Mouse (Mus musculus) hindbrain, embryonic 12.5 days (tissue): ENCODE data around the gene Clint1. TPM values are rescaled to one million over a fixed set of nuclear protein-coding genes. Genes with fewer than 3 reads are reported as not detected.
A peak's percentile ranks its signal among the peaks of the same experiment; 100 is the strongest.
"Not testable (repeated sequence)": the region's sequence is repeated elsewhere in the genome, so short reads cannot be mapped to it uniquely, and the experiment has no call there.

Source experiments
- ATAC-seq: fragments of 200-750 bp; cut with Nextera tagmentation; 2 replicates; pipeline ENCODE4 v1.8.0; 2017; ENCODE audit warnings: moderate TSS enrichment; ENCODE audit not compliant: low FRiP score
- H3K27ac ChIP-seq: fragments of 300-500 bp; sonication (generic); 2 replicates; pipeline ENCODE4 v1.5.1; 2016; ENCODE audit warnings: mild to moderate bottlenecking
- H3K27me3 ChIP-seq: fragments of 300-500 bp; sonication (generic); 2 replicates; pipeline ENCODE4 v1.6.1; 2016; ENCODE audit warnings: mild to moderate bottlenecking
- H3K36me3 ChIP-seq: fragments of 300-500 bp; sonication (generic); 2 replicates; pipeline ENCODE4 v1.6.1; 2016; ENCODE audit warnings: mild to moderate bottlenecking
- H3K4me1 ChIP-seq: fragments of 300-500 bp; sonication (generic); 2 replicates; pipeline ENCODE4 v1.6.1; 2016
- H3K4me2 ChIP-seq: fragments of 300-500 bp; sonication (generic); replicated peaks from 2 replicates; pipeline ENCODE4 v1.6.1; 2016; ENCODE audit warnings: mild to moderate bottlenecking
- H3K4me3 ChIP-seq: fragments of 300-500 bp; sonication (generic); 2 replicates; pipeline ENCODE4 v1.5.1; 2016; ENCODE audit warnings: mild to moderate bottlenecking
- H3K9ac ChIP-seq: fragments of 300-500 bp; sonication (generic); 2 replicates; pipeline ENCODE4 v1.6.1; 2016; ENCODE audit warnings: mild to moderate bottlenecking, moderate library complexity
- H3K9me3 ChIP-seq: fragments of 300-500 bp; sonication (generic); replicated peaks from 2 replicates; pipeline ENCODE4 v1.6.1; 2016; ENCODE audit warnings: mild to moderate bottlenecking
- WGBS: fragments of 180-500 bp; shearing (Covaris S2); methylation state at CpG from one replicate; pipeline ENCODE4 v1.1.7; 2016; 5-methylcytosine and 5-hydroxymethylcytosine counted together
- polyA plus RNA-seq: library from polyadenylated mRNA; unstranded; fragments of >200 nt; fragmentation: Nextera tagmentation; extraction: Ambion mirVana; gene quantifications from 2 replicates; pipeline ENCODE4 v1.2.1, GENCODE M21; 2016

The Clint1 gene
- polyA plus RNA-seq, 1 experiment from 2014 or later: 82.3 TPM

GRCm38 (mm10) chr11:45873666-45874065 is 21.8 kb downstream of the Clint1 start:
- Histone ChIP-seq H3K36me3 (no peaks in the 10 kb centered on the region), H3K27me3 (no peaks in the 10 kb centered on the region)
- 88% methylated on average over 1 of the region's 1 CpGs for WGBS

GRCm38 (mm10) chr11:45874251-45874650 is 22.4 kb downstream of the Clint1 start:
- no peaks in the 10 kb centered on the region for H3K9me3 ChIP-seq
- 97% methylated on average over 6 of the region's 6 CpGs for WGBS
- no peak overlapping the region for H3K4me2 ChIP-seq
- H3K27ac ChIP-seq: no peak overlapping the region
- H3K4me3 ChIP-seq: no peak overlapping the region
- H3K4me1 ChIP-seq: peaks cover under 1% of the 10 kb centered on the region; the same call in 1 of the 2 replicates
- no peak for ATAC-seq
- H3K9ac ChIP-seq: no peak overlapping the region
- H3K27me3 ChIP-seq: no peaks in the 10 kb centered on the region
- no peaks in the 10 kb centered on the region for H3K36me3 ChIP-seq

More at GRCm38 (mm10) chr11:45873666-45874065, 21.8 kb downstream of the Clint1 start:
- Histone ChIP-seq H3K9me3 (no peaks in the 10 kb centered on the region), H3K4me3 (no peak overlapping the region), H3K4me1 (no peaks in the 10 kb centered on the region; the same call in 1 of the 2 replicates), H3K27ac (no peak overlapping the region), H3K9ac (no peak overlapping the region), H3K4me2 (no peak overlapping the region)
- ATAC-seq: no peak

- Histone ChIP-seq H3K4me1 (peaks cover 9% of the 10 kb centered on the region), H3K4me3 (no peak overlapping the region), H3K9ac (no peak overlapping the region), H3K27me3 (no peaks in the 10 kb centered on the region), H3K27ac (no peak overlapping the region), H3K36me3 (no peaks in the 10 kb centered on the region), H3K9me3 (no peaks in the 10 kb centered on the region), H3K4me2 (no peak overlapping the region)
- WGBS: 96% methylated on average over 7 of the region's 7 CpGs
- ATAC-seq: no peak
These were observed 23.6 kb downstream of the Clint1 start for GRCm38 (mm10) chr11:45875351-45875935.

GRCm38 (mm10) chr11:45876036-45876435 is 24.2 kb downstream of the Clint1 start:
- H3K27me3 ChIP-seq: no peaks in the 10 kb centered on the region
- WGBS: 89% methylated on average over 2 of the region's 2 CpGs
- ATAC-seq: no peak
- H3K4me1 ChIP-seq: peaks cover 14% of the 10 kb centered on the region
- H3K4me3 ChIP-seq: no peak overlapping the region
- H3K9ac ChIP-seq: no peak overlapping the region
- no peaks in the 10 kb centered on the region for H3K9me3 ChIP-seq
- no peaks in the 10 kb centered on the region for H3K36me3 ChIP-seq
- no peak overlapping the region for H3K27ac ChIP-seq
- H3K4me2 ChIP-seq: no peak overlapping the region

GRCm38 (mm10) chr11:45879366-45879765 is 27.5 kb downstream of the Clint1 start:
- WGBS: 72% methylated on average over 4 of the region's 4 CpGs
- H3K27me3 ChIP-seq, H3K27ac ChIP-seq, H3K36me3 ChIP-seq, H3K9ac ChIP-seq, ATAC-seq, H3K9me3 ChIP-seq, H3K4me2 ChIP-seq, H3K4me3 ChIP-seq: not testable (repeated sequence)
- peaks cover 22% of the 10 kb centered on the region for H3K4me1 ChIP-seq

- peak overlapping the region; percentile 57 for H3K27ac ChIP-seq
These were observed 29.3 kb downstream of the Clint1 start for GRCm38 (mm10) chr11:45881026-45881682.

GRCm38 (mm10) chr11:45881683-45882068 is 29.8 kb downstream of the Clint1 start:
- no peaks in the 10 kb centered on the region for H3K27me3 ChIP-seq
- ATAC-seq: peak; percentile 71
- peaks cover 23% of the 10 kb centered on the region for H3K4me1 ChIP-seq
- no peak overlapping the region for H3K4me3 ChIP-seq
- WGBS: 46% methylated on average over 5 of the region's 5 CpGs
- no peak overlapping the region for H3K4me2 ChIP-seq
- H3K36me3 ChIP-seq: peaks cover 5% of the 10 kb centered on the region; the same call in 1 of the 2 replicates
- H3K27ac ChIP-seq: peak overlapping the region; percentile 57
- H3K9me3 ChIP-seq: no peaks in the 10 kb centered on the region
- H3K9ac ChIP-seq: no peak overlapping the region

More at GRCm38 (mm10) chr11:45881026-45881682, 29.3 kb downstream of the Clint1 start:
- Histone ChIP-seq H3K4me3 (no peak overlapping the region), H3K36me3 (peaks cover 5% of the 10 kb centered on the region; the same call in 1 of the 2 replicates), H3K9ac (no peak overlapping the region), H3K9me3 (no peaks in the 10 kb centered on the region), H3K27me3 (no peaks in the 10 kb centered on the region), H3K4me2 (no peak overlapping the region), H3K4me1 (peaks cover 22% of the 10 kb centered on the region)
- WGBS: 59% methylated on average over 6 of the region's 6 CpGs
- ATAC-seq: 0 out of 2 replicates have a peak, but pooled peaks have one; percentile 24

GRCm38 (mm10) chr11:45883270-45883931 is 31.6 kb downstream of the Clint1 start:
- 65% methylated on average over 8 of the region's 8 CpGs for WGBS
- ATAC-seq: no peak
- no peak overlapping the region for H3K27ac ChIP-seq
- no peaks in the 10 kb centered on the region for H3K27me3 ChIP-seq
- peaks cover 25% of the 10 kb centered on the region for H3K4me1 ChIP-seq
- H3K4me2 ChIP-seq: no peak overlapping the region
- peaks cover 11% of the 10 kb centered on the region for H3K36me3 ChIP-seq
- H3K9ac ChIP-seq: no peak overlapping the region
- H3K4me3 ChIP-seq: no peak overlapping the region
- H3K9me3 ChIP-seq: no peaks in the 10 kb centered on the region

- peaks cover 18% of the 10 kb centered on the region for H3K36me3 ChIP-seq
- H3K4me2 ChIP-seq: no peak overlapping the region
- H3K4me1 ChIP-seq: peaks cover 25% of the 10 kb centered on the region
- H3K27me3 ChIP-seq: no peaks in the 10 kb centered on the region
- ATAC-seq: no peak
- H3K9me3 ChIP-seq: no peaks in the 10 kb centered on the region
- H3K27ac ChIP-seq: no peak overlapping the region
- H3K4me3 ChIP-seq: no peak overlapping the region
- no peak overlapping the region for H3K9ac ChIP-seq
- 68% methylated on average over 4 of the region's 4 CpGs for WGBS
These were observed 32.2 kb downstream of the Clint1 start for GRCm38 (mm10) chr11:45884029-45884428.

GRCm38 (mm10) chr11:45885606-45886230 is 33.9 kb downstream of the Clint1 start:
- Histone ChIP-seq H3K9me3 (no peaks in the 10 kb centered on the region), H3K4me2 (no peak overlapping the region), H3K36me3 (peaks cover 34% of the 10 kb centered on the region), H3K9ac (no peak overlapping the region), H3K4me3 (no peak overlapping the region), H3K27ac (no peak overlapping the region), H3K4me1 (peaks cover 13% of the 10 kb centered on the region), H3K27me3 (no peaks in the 10 kb centered on the region)
- no peak for ATAC-seq
- 78% methylated on average over 5 of the region's 5 CpGs for WGBS

- Histone ChIP-seq H3K27ac (no peak overlapping the region; the same call in 1 of the 2 replicates), H3K36me3 (peaks cover 42% of the 10 kb centered on the region)
- 73% methylated on average over 5 of the region's 5 CpGs for WGBS
These were observed 34.7 kb downstream of the Clint1 start for GRCm38 (mm10) chr11:45886596-45886995.

GRCm38 (mm10) chr11:45888471-45889030 is 36.7 kb downstream of the Clint1 start:
- no peak overlapping the region for H3K27ac ChIP-seq
- no peaks in the 10 kb centered on the region for H3K27me3 ChIP-seq
- no peak overlapping the region for H3K4me3 ChIP-seq
- H3K9me3 ChIP-seq: no peaks in the 10 kb centered on the region
- no peak overlapping the region for H3K9ac ChIP-seq
- 92% methylated on average over 9 of the region's 9 CpGs for WGBS
- peaks cover 60% of the 10 kb centered on the region for H3K36me3 ChIP-seq
- ATAC-seq: no peak
- H3K4me2 ChIP-seq: no peak overlapping the region
- H3K4me1 ChIP-seq: peaks cover 4% of the 10 kb centered on the region; the same call in 1 of the 2 replicates

More at GRCm38 (mm10) chr11:45886596-45886995, 34.7 kb downstream of the Clint1 start:
- no peak overlapping the region for H3K4me3 ChIP-seq
- peak; percentile 63; the same call in 1 of the 2 replicates for ATAC-seq
- no peaks in the 10 kb centered on the region for H3K9me3 ChIP-seq
- peaks cover 11% of the 10 kb centered on the region; the same call in 1 of the 2 replicates for H3K4me1 ChIP-seq
- no peaks in the 10 kb centered on the region for H3K27me3 ChIP-seq
- no peak overlapping the region for H3K4me2 ChIP-seq
- no peak overlapping the region for H3K9ac ChIP-seq
